8 mouse cellular contexts compared by ENCODE assay signal in the genomic region with DNA sequence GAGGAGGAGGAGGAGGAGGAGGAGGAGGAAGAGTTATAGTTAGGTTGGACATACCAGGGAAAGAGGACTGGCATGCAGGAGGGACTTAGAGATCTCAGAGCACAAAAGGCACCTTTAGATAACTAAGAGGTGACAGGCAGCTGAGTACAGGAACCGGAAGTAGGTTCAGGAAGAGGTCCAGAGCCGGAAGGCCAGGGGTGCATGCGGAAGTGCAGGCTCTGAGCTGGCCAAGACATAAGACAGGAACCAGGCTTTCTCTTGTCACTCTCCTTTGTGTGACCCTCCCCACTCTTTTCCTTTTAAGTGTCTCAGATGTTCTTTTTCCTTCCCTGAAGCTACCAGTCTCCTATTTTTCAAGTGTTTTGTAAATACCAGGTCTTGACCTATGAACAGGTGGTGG. TPM values are rescaled to one million over a fixed set of nuclear protein-coding genes. Genes with fewer than 3 reads are reported as not detected.
DNase-seq lines count a peak whose midpoint lies in the region; ATAC-seq lines count a peak whose summit lies in the region.

No protein-coding gene starts in this region.

- no peaks in the 10 kb centered on the region for H3K9me3 ChIP-seq in embryonic facial prominence, embryonic 12.5 days
- no peaks in the 10 kb centered on the region for H3K9me3 ChIP-seq in kidney, embryonic 15.5 days (replicated peaks)
- no peaks in the 10 kb centered on the region for H3K9me3 ChIP-seq in neural tube, embryonic 15.5 days (replicated peaks)

- DNase-seq in adrenal gland, adult (ENCODE audit: inconsistent age in 2 of 2, low spot score in 1 of 2) = peak; percentile 48 to 73
- no peak for DNase-seq in adrenal gland, postnatal 4 days (ENCODE audit: low spot score in 2 of 2)
- peak; percentile 57 for DNase-seq in lung, postnatal 36 days
- DNase-seq in neural tube, embryonic 10.5 days (ENCODE audit: extremely low spot score, low spot score) = no peak
- no peak for DNase-seq in layer of hippocampus, postnatal 36 days

- H3K4me2 ChIP-seq in embryonic facial prominence, embryonic 12.5 days (replicated peaks) = no peak overlapping the region
- no peak overlapping the region for H3K4me2 ChIP-seq in kidney, embryonic 15.5 days
- H3K4me2 ChIP-seq in neural tube, embryonic 15.5 days = no peak overlapping the region

- peaks cover 8% of the 10 kb centered on the region; the same call in 1 of the 2 replicates for H3K4me1 ChIP-seq in embryonic facial prominence, embryonic 12.5 days
- peaks cover 14% of the 10 kb centered on the region for H3K4me1 ChIP-seq in kidney, embryonic 15.5 days
- H3K4me1 ChIP-seq in neural tube, embryonic 15.5 days = peaks cover 15% of the 10 kb centered on the region

- no peak overlapping the region for H3K4me3 ChIP-seq in embryonic facial prominence, embryonic 12.5 days
- no peak overlapping the region for H3K4me3 ChIP-seq in kidney, embryonic 15.5 days (replicated peaks)
- no peak overlapping the region for H3K4me3 ChIP-seq in neural tube, embryonic 15.5 days (replicated peaks)

- no peak for ATAC-seq in embryonic facial prominence, embryonic 12.5 days (ENCODE audit: insufficient number of reproducible peaks, insufficient read depth, low FRiP score, low TSS enrichment)
- ATAC-seq in kidney, embryonic 15.5 days (replicated peaks; ENCODE audit: low FRiP score) = peak; percentile 63
- ATAC-seq in neural tube, embryonic 15.5 days (ENCODE audit: low FRiP score) = no peak

- no peaks in the 10 kb centered on the region for H3K36me3 ChIP-seq in embryonic facial prominence, embryonic 12.5 days
- H3K36me3 ChIP-seq in kidney, embryonic 15.5 days = no peaks in the 10 kb centered on the region
- no peaks in the 10 kb centered on the region for H3K36me3 ChIP-seq in neural tube, embryonic 15.5 days

- peak overlapping the region; percentile 84; the same call in 1 of the 2 replicates for H3K27ac ChIP-seq in embryonic facial prominence, embryonic 12.5 days
- peak overlapping the region; percentile 37 for H3K27ac ChIP-seq in kidney, embryonic 15.5 days
- H3K27ac ChIP-seq in neural tube, embryonic 15.5 days (replicated peaks) = no peak overlapping the region

- no peaks in the 10 kb centered on the region for H3K27me3 ChIP-seq in embryonic facial prominence, embryonic 12.5 days
- H3K27me3 ChIP-seq in kidney, embryonic 15.5 days = no peaks in the 10 kb centered on the region
- H3K27me3 ChIP-seq in neural tube, embryonic 15.5 days (replicated peaks) = no peaks in the 10 kb centered on the region

- 70% methylated on average over 3 of the region's 3 CpGs for WGBS in embryonic facial prominence, embryonic 12.5 days
- WGBS in kidney, embryonic 15.5 days = 54% methylated on average over 3 of the region's 3 CpGs
- WGBS in neural tube, embryonic 15.5 days = 86% methylated on average over 3 of the region's 3 CpGs

- no peak overlapping the region for H3K9ac ChIP-seq in embryonic facial prominence, embryonic 12.5 days
- no peak overlapping the region for H3K9ac ChIP-seq in kidney, embryonic 15.5 days
- H3K9ac ChIP-seq in neural tube, embryonic 15.5 days (replicated peaks) = no peak overlapping the region

RNA-seq across cellular contexts. Expression of a gene that starts 38.0 kb away (rescaled TPM):
- total RNA-seq in adrenal gland, postnatal 4 days (2021) = 10 to 100 TPM; 72.9 to 74.2 TPM
- polyA plus RNA-seq in embryonic facial prominence, embryonic 12.5 days (2016; fragmentation: Nextera tagmentation; extraction: Ambion mirVana) = 5.9 and 6.1 TPM in 2 replicates
- 3.5 and 3.6 TPM in 2 replicates for polyA plus RNA-seq in kidney, embryonic 15.5 days (2015; fragmentation: Nextera tagmentation; extraction: Ambion mirVana)
- 8.6 and 9.3 TPM in 2 replicates for polyA plus RNA-seq in neural tube, embryonic 15.5 days (2015; fragmentation: Nextera tagmentation; extraction: Ambion mirVana)
- total RNA-seq in layer of hippocampus, postnatal 36 days (2021) = 10 to 100 TPM; 60.0 to 63.7 TPM

Comparison
In these comparisons a context has a peak if more than half of its experiments do, and no peak if none do; other contexts are left out.
1. DNase-seq: peak in adrenal gland, adult (2 of 2) and lung, postnatal 36 days (single experiment); none in adrenal gland, postnatal 4 days (0 of 2), neural tube, embryonic 10.5 days (single experiment) and layer of hippocampus, postnatal 36 days (0 of 2).